Mouse (Mus musculus) thymus, postnatal 14 days (tissue): ENCODE measurements around the gene Plppr3.

ENCODE experiments used
- DNase-seq: peaks from one replicate; pipeline ENCODE4 v3.0.0; 2021

The Plppr3 gene

DNA sequence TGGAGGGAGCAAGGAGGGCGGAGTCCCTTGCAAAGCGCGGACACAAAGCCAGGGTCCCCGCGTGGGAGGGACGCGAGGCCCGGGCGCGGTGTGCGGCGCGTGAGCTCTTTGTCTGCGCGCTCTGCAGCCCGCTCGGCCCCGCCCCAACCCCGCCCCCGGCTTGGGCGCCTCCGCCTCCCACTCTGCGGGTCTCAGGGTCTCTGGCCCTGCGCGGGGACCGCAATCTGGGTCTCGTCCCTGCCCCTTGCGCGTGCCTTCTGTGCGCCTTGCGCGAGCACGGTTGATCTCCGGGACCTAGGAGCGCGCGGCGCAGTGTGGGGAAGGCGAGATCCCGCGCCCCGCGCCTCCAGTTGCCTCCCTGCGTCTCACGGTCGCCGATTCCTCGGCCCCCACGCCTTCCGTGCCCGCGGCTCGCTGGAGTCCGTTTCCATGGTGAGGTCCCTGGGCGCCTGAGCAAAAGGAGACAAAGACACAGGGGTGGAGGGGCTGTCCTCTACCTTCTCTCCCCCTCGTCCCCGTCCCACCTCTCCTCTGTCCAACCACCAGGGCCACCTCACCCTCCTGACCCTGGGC, at the start of gene Plppr3, which contains the start of gene Prtn3:
Gene Plppr3 (minus strand): TSS at position 345 of the 573 bp plus-strand sequence.
Gene Prtn3 (plus strand): TSS at position 187 of the 573 bp plus-strand sequence.
- peak; percentile 20 for DNase-seq

DNA sequence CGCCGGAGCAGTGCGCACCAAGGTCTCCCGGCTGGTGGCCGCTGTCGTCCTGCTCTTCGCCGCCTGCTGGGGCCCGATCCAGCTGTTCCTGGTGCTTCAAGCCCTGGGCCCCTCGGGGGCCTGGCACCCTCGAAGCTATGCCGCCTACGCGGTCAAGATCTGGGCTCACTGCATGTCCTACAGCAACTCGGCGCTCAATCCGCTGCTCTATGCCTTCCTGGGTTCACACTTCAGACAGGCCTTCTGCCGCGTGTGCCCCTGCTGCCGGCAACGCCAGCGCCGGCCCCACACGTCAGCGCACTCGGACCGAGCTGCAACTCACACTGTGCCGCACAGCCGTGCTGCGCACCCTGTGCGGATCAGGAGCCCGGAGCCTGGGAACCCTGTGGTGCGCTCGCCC, 47.1 kb upstream of the Plppr3 start:
- DNase-seq = no peak

DNA sequence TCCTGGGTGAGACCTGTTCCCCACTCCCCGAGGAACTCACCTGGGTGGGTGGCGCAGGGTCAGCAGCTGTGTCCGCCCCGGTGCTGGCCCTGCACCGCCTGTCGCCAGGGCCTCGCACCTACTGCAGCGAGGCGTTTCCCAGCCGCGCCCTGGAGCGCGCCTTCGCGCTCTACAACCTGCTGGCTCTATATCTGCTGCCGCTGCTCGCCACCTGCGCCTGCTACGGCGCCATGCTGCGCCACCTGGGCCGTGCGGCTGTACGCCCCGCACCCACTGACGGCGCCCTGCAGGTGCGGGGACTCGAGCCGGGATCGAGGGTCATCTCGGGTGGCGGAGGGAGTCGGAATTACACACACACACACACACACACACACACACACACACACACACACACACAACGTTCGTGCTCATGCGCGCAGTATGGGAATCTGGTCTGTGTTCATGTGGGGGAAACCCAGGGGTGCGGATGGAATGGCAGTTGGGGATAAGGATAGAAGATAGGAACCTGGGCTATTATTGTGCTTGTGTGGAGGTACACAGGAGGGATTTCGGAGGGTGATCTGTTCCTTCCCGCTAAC, 46.6 kb upstream of the Plppr3 start, which contains the start of gene R3hdm4:
Gene R3hdm4 (minus strand): TSS at position 251 of the 578 bp plus-strand sequence.
- DNase-seq = peak; percentile 47

DNA sequence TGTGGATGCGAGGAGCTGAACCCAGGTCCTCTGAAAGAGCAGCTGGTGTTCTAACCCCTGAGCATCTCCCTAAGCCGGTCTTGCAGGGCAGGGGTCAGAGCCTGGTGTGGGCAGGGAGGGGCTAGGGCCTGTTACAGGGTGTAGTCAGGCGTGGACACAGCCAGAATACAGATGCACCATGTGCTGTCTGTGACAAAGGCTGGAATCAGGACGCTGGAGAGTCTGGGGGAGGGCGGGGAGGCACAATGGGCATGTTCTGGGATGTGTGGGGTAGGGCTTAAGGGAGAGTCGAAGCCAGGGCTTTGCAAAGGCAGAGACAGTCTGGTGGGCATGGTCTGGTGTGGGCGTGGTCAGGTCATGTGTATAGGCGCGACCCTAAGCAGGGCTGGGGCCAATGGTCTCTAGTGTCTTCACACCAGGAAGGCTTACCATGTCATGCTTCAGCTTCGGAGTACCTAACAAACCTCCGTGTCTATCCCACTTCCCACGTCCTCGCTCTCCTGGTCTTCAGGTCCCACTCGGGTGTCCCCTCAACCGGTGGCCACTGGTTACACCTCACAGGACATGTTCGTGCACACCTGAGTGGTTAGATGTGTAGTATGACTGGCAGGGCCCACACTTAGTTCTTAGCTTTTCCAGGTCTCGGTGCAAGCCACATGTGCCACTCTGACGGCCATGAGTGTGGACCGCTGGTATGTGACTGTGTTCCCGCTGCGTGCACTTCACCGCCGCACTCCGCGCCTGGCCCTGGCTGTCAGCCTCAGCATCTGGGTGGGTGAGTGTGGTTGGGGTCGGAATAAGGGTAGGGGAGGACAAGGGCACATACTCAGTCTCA, 45.8 kb upstream of the Plppr3 start:
- DNase-seq = no peak

DNA sequence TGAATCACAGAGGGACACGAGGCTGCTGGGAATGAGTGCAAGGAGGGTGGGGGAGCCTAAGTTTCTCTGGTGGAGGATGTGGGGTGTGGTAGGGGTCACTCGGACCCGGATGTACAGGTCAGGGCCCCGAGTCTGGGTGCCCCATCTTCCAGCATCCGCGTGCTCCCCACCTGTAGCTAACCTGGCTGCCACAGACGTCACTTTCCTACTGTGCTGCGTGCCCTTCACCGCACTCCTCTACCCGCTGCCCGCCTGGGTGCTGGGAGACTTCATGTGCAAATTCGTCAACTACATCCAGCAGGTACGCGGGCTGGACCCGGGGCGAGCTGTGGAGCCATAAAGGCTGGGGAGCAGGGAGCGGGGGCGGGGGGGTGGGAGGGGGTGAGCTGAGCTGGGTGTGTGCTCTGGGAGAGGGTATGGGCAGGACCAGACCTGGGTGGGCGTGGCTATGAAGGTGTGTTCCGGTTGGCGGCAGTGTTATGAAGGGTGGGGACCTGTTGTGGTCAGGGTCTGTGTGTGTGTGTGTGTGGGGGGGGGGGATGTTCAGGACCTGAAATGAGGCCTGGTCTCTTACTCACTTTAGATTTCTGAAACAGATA, 44.9 kb upstream of the Plppr3 start:
- peak; percentile 40 for DNase-seq

DNA sequence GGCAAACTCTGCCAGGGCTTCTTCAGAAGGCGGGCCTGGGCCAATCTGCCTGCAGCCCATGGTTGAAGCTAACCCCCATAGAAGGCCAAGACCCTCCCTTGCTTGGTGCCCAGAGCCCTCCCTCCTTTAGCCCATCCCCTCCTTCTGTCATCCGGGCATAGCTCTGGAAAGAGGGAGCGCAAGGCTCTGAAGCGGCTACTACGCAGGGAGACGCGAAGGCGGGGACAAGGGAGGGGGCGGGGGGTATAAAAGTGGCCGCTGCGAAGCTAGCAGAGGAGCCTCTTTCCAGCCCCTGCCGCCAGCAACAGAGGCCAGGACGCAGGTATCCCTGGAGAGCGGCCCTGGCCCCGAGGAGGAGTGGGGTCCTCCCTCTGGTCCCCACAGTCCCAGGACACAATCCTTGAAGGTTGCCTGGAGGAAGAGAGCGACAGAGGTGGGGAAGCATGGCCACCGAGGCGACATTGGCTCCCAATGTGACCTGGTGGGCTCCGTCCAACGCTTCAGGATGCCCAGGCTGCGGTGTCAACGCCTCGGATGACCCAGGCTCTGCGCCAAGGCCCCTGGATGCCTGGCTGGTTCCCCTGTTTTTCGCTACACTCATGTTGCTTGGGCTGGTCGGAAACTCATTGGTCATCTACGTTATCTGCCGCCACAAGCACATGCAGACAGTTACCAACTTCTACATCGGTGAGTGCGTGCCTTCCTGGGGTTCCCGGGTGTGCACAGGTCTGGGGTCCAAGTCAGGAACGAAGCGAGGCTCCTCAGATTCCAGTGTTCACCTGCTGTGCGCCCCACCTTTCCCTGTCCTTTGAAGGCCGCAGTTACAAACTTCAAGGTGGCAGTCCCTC, 44.0 kb upstream of the Plppr3 start:
- no peak for DNase-seq

DNA sequence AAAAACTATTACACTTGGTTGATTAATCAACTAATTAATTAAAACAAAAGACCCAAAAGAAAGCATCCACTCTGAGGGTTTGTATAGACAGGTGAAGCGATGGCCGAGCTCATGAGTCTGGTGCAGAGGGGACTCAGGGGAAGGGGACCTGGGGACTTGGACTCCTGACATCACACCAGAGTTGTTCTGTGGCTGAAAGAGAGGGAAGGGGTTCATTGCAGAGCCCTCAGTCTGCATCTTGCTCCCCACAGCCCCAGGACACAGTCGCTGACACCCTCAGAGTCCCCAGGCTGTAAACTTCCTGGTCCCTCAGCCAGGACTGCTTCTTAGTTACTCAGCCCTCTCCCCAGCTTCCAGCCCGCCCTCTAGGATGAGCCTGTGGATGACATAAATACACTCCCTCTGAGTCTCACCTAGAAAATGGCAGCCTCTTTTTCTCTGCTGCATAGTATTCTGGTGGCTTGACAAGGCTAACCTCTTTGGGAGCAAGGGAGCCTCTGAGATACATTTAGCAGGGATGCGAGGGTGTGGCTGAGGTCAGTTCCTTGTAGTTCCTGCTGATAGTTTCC, 43.2 kb upstream of the Plppr3 start:
- DNase-seq = no peak

DNA sequence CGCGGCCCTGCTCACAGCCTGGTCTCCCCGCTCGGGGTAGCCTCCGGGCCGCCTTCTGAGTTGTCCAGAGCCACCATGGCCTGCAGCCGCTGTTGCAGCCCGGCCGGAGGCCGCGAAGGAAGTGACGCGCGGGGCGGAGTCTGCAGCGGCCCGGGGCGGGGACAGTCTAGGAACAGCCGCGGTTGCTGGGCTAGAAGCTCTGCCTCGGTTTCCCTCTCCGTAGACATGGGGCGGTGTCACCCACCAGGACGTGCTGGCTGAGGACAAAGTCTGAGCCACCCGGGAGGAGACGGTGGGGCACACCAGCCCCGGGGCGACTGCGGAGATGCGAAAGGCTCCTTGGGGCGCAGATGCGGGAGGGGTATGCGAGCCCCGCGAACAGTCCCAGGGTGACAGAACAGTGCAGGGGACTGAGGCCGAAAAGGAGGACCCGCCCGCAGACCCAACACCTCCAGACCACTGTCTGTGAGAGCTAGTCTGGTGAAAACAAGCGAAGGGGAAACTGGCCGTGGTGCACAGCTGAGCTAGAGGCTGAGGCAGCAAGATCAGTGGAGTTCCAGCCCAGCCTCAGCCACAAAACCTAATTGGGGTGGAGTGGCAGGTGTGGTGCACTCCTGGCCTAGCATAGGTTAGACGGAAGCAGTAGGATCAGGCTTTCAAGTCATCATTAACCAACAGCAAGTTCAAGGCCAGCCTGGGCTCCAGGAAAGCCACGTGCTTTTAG, 42.5 kb upstream of the Plppr3 start, which contains the start of gene Kiss1r:
Gene Kiss1r (plus strand): TSS at position 164 of the 724 bp plus-strand sequence.
- DNase-seq = peak; percentile 91

DNA sequence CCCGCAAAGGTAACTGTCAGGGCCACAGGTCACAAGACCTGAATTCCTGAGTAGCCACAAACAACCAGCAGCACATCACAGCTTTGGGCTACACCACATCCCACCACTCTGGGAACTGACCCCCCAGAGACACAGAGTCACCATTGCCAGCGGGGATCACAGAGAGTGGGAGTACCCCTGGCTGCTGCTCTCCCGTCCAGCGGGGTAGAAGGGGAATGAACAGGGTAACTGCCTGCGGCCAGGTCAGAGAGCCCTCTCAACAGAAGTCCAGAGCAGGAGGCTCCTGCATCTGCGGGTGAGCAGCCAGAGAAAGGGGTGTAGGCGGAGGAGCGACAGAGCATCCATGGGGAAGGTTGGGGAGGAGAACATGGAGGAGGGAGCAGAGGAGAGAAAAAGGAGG, 41.6 kb upstream of the Plppr3 start:
- no peak for DNase-seq

DNA sequence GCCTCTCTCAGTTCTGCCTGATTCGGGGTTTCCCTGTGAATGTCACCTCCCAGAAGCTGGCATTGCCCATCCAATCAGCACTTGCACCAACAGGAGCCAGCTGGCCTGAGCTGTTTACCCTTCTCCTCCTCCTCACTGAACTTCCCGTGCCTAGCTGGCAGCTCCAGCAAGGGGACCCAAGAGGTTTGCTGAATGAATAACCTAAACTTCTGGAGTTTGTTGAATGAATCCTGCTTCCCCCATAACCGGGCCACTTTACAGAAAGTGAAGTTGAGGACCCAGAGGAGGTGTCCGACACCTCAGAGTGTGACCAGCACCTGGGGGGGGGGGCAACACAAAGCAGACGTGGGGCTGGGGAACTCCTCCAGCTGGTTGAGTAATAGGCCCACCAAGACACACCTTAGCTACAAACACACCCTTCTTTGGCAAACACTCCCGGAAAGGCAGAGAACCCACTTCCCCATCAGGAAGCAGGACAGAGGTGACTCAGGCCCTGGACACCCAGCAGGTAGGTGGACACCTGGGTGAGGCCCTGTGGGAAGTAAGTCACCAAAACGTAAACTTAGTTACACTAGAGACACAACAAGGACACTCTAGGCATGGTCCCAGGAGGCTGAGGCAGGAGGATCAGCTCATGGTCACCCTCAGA, 40.6 kb upstream of the Plppr3 start:
- no peak for DNase-seq

DNA sequence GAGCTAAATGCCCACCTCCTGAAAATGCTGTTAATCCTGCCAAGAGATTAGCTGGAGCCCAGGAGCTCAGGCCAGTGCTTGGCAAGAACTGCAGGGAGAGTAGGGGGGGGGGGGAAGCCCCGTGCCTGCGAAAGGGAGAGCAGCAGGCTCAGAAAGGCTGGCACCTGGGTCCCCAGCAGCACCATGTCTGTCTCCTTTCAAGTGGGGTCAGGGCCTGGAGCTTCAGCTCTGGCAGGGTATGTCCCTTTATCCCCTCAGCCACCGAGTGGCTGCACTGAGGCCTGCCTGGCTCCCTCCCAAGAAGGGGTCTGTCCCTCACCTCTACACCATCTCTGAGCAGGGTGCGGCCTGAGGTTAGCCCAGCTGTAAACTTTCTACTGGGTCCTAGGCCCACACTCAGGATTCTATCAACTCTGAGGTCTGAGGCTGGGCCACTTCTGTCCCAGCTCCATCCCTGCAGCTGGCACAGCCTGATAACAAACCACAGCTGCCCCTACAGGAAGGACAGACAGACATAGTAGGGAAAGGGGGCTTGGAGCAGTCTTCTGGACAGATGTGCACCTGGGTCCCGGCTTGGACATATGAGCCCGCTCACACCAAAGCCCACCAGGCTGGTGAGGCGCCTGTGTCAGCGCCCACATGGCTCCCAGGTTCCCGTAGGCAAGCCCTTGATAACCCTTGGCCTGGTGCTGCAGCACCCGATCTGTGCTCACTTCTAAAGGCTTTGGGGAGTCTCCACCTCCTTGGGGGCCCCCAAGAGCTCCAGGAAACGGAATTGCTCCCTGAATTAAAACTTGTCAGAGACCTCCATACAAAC, 39.9 kb upstream of the Plppr3 start:
- DNase-seq = no peak

DNA sequence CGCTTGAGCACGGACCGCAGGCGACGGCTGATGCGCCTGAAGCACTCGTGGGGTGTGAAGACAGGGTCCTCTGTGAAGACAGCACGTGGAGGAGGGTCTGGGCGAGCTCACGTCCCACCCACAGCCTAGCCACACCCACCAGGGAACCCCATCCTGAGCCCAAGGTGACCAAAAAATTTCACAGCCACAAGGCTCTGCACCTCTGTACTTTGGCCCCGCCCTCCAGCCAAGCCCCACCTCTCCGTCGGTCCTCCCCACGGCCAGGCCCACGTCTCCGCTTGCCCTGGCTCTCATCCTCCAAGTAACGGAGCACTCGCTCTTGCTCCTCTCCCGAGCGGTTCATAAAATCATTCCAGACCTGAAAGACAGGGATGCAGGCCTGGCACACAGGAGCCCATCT, 38.0 kb upstream of the Plppr3 start:
- DNase-seq = no peak

DNA sequence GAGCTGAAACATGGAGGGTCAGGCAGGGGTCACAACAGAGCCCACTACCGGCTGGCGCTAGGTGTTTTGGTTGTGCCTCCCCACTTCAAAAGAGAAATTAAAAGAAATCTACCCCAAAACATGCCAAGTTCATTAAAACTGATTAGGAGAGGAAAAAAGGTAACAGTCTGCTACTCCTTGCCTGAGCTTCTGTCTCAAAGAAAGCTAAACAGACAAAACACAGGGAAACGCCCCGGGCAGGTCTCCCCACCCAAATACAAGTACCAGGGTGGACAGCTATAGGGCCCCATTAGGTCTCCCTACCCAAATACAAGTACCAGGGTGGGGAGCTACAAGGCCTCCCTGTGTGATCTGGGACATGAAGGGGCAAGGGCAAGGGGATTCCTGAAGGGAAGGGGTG, 36.1 kb upstream of the Plppr3 start, which contains the start of gene Gm26602:
Gene Gm26602 (plus strand): TSS at position 301 of the 400 bp plus-strand sequence.
- no peak for DNase-seq

DNA sequence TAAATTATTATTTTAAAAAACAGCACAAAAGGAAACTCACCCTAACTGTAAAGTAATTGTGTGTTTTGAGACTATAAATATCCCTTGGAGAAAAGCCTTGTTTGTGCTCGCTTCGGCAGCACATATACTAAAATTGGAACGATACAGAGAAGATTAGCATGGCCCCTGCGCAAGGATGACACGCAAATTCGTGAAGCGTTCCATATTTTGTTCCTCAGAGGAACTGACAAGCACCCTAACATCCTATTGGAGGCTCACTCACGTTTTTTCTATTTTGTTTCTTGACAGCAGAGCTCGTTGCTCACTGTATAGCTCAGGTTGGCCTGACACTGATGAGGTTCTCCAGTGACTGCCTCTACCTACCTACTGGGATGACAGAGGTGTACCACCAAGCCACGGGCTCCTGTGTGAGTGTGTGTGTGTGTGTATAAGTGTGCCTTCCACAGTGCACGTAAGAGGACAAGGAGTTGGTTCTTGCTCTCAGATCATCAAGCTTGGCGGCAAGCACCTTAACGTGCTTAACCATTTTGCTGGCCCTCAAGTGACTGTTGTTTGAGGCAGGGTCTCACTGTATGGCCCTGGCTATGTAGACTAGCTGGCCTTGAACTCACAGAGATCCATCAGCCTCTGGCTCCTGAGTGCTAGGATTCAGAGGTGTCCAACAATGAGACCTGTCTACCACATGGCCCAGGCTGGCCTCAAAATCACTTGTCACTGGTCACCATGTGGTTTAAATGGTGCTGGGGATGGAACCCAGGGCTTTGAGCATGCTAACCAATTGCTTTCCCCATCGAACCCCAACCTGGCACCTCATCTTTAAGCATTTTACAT, 34.9 kb upstream of the Plppr3 start:
- DNase-seq = peak; percentile 31

DNA sequence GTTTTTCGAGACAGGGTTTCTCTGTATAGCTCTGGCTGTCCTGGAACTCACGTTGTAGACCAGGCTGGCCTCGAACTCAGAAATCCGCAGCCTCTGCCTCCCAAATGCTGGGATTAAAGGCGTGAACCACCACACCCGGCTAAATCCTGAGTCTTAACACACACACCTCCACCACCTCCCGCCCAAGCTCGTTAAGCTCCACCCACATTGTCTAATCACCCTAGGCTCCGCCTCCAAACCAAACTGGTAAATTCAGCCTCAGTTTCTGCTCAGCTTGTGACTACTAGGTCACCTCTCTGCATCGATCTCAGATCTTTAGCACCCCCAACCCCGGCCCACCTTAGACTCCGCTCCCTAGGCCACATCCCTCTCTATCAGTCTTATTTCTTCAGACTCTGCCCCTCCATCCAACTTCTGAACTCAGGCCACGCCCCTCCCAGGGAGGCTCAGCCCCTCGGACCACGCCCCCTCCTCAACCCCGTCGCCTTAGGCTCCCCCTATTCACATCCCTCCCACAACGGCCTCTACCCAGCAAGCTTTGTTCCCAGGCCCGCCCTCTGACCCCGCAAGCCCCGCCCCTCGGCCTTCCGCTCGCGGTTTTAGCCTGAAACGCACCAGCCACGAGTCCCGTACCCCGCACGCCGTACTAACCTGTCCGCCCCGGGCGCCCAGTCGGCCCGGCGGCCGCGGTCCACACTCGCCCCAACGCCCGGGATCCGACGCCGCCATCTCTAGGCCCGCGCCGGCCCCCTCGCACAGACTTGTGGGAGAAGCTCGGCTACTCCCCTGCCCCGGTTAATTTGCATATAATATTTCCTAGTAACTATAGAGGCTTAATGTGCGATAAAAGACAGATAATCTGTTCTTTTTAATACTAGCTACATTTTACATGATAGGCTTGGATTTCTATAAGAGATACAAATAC, 34.0 kb upstream of the Plppr3 start, which contains the start of gene Med16:
Gene Med16 (minus strand): TSS at position 757 of the 925 bp plus-strand sequence.
- DNase-seq = peak; percentile 99

DNA sequence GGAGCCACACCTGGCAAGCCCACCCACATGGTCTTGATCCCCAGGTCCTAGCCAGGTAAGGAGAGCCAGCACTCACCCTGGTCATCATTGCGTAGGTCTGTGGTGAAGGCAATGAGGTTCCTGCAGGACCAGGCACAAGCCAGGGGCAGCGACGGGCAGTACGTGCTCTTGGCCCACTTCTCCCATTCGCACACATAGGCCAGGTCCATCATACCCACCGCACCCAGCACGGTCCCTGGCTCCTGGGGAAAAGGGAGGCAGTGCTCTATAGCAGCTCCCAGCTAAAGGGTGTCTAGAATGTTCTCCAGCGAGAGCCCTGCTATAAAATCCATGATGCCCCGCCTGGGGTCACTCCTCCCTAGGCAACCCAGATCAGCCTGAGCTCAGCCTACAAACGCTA, 33.0 kb upstream of the Plppr3 start:
- no peak for DNase-seq

DNA sequence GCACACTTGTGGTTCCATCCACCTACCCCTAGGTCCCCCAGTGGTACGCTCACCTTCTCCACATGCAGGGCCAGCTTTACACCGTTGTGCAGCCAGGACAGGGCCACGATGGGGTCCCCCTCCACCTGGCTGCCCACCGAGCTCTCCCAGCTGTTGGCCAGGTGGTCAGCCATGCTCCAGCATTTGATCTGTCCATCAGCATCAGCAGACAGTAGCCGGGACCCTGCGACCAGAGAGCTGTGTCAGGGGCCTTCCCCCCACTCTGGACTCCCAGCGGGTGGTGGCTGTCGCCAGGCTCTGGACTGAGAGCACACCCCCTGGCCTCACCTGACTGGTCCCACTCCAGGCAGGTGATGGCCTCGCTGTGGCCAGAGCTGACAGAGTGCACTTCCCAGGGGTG, 32.3 kb upstream of the Plppr3 start:
- DNase-seq = no peak

DNA sequence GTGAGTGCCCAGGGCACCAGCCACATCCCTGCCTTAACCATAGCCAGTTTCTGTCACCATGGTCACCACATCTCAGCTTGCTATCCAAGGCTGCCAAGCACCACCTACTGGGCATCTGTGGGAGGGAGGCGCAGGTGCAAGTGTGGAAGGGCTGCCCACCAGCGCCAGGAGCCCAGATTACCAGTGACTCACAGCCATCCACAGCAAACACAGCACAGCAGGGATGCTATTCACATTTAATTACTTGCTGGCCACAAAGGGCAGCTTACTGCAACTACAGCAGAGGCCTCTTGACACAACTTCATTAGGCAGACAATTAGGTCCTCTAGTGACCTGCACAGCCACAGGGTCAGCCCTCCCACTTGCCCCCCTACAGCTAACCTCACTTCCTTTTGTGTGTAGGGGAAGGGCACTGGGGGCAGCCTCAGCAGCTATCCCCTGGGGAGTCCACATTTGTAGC, 26.5 kb upstream of the Plppr3 start:
- no peak for DNase-seq
